Mouse (Mus musculus) gonadal fat pad, adult 2 months (tissue): ENCODE results near the gene Rps26. TPM values are rescaled to one million over a fixed set of nuclear protein-coding genes. Genes with fewer than 3 reads are reported as not detected.
A peak's percentile ranks its signal among the peaks of the same experiment; 100 is the strongest.

Experiments used
- DNase-seq: peaks from one replicate; pipeline ENCODE4 v3.0.0-alpha.2; 2012; ENCODE audit warnings: low read depth
- polyA plus RNA-seq: library from polyadenylated mRNA; depleted of rRNA; stranded (reverse); fragments of >200 nt; gene quantifications from 2 replicates; pipeline ENCODE4 v1.2.3, GENCODE M21; 2012

Gene Rps26
- polyA plus RNA-seq, 1 experiment: 1,272 TPM

GRCm38 (mm10) chr10:128606483-128606882 is 20.1 kb downstream of the Rps26 start:
- DNase-seq: no peak

GRCm38 (mm10) chr10:128602470-128603128 is 23.9 kb downstream of the Rps26 start:
- no peak for DNase-seq

GRCm38 (mm10) chr10:128601499-128601898 is 25.0 kb downstream of the Rps26 start:
- DNase-seq: no peak

GRCm38 (mm10) chr10:128598476-128598875 is 28.1 kb downstream of the Rps26 start:
- no peak for DNase-seq

GRCm38 (mm10) chr10:128592797-128593196 is 33.8 kb downstream of the Rps26 start:
- no peak for DNase-seq

GRCm38 (mm10) chr10:128591436-128591835 is 35.1 kb downstream of the Rps26 start:
- DNase-seq: no peak

- DNase-seq: no peak
These were observed 36.3 kb downstream of the Rps26 start for GRCm38 (mm10) chr10:128590193-128590690.

- DNase-seq: no peak
These were observed 36.9 kb downstream of the Rps26 start, which contains the start of gene Erbb3 for GRCm38 (mm10) chr10:128589464-128590192. Erbb3 (minus strand) TSS chr10:128589652.

GRCm38 (mm10) chr10:128588775-128589463 is 37.6 kb downstream of the Rps26 start:
- no peak for DNase-seq

GRCm38 (mm10) chr10:128588136-128588535 is 38.4 kb downstream of the Rps26 start:
- DNase-seq: no peak

GRCm38 (mm10) chr10:128587697-128588096 is 38.9 kb downstream of the Rps26 start:
- no peak for DNase-seq

- no peak for DNase-seq
These were observed 39.4 kb downstream of the Rps26 start for GRCm38 (mm10) chr10:128587120-128587519.

- DNase-seq: no peak
These were observed 40.0 kb downstream of the Rps26 start for GRCm38 (mm10) chr10:128586546-128586945.

- DNase-seq: peak; percentile 95
These were observed 42.2 kb downstream of the Rps26 start for GRCm38 (mm10) chr10:128584386-128584785.

- no peak for DNase-seq
These were observed 42.9 kb downstream of the Rps26 start for GRCm38 (mm10) chr10:128583644-128584043.

GRCm38 (mm10) chr10:128579731-128580130 is 46.8 kb downstream of the Rps26 start:
- no peak for DNase-seq

GRCm38 (mm10) chr10:128579298-128579697 is 47.2 kb downstream of the Rps26 start:
- DNase-seq: no peak

GRCm38 (mm10) chr10:128578330-128578729 is 48.2 kb downstream of the Rps26 start:
- no peak for DNase-seq

- no peak for DNase-seq
These were observed 51.5 kb downstream of the Rps26 start for GRCm38 (mm10) chr10:128575063-128575462.
